Mouse (Mus musculus) erythroblast, embryonic 14.5 days (primary cell): ENCODE results near the gene Gm44805. TPM values are rescaled to one million over a fixed set of nuclear protein-coding genes. Genes with fewer than 3 reads are reported as not detected.

ENCODE experiments used
- H3K27me3 ChIP-seq: 2 replicates; pipeline ENCODE4 v1.6.1; 2012; ENCODE audit warnings: inconsistent platforms; ENCODE audit not compliant: control insufficient read depth
- H3K36me3 ChIP-seq: 2 replicates; pipeline ENCODE4 v1.6.1; 2012; ENCODE audit warnings: mild to moderate bottlenecking, inconsistent platforms; ENCODE audit not compliant: control insufficient read depth
- H3K4me1 ChIP-seq: 2 replicates; pipeline ENCODE4 v1.6.1; 2012; ENCODE audit warnings: inconsistent platforms; ENCODE audit not compliant: control insufficient read depth
- H3K4me3 ChIP-seq: replicated peaks from 2 replicates; pipeline ENCODE3; 2012; ENCODE audit warnings: moderate library complexity, mild to moderate bottlenecking, inconsistent platforms
- H3K9me3 ChIP-seq: 2 replicates; pipeline ENCODE4 v1.6.1; 2012; ENCODE audit warnings: low read length, inconsistent platforms, mixed read lengths; ENCODE audit not compliant: control insufficient read depth
- GATA1 ChIP-seq: IDR thresholded peaks from 2 replicates; pipeline ENCODE4 v1.6.1; 2012; ENCODE audit warnings: low read length, inconsistent platforms, mixed read lengths
- TAL1 ChIP-seq: IDR thresholded peaks from 3 replicates; pipeline ENCODE4 v1.6.1; 2012; ENCODE audit warnings: low read length, inconsistent platforms, mixed read lengths
- polyA plus RNA-seq: library from polyadenylated mRNA; stranded (reverse); fragments of >175 nt; gene quantifications from 2 replicates; pipeline ENCODE4 v1.2.3, GENCODE M21; 2012

The Gm44805 gene
- polyA plus RNA-seq, 1 experiment, result not detected

GRCm38 (mm10) chr7:19671511-19671910 lies 9.7 kb downstream of the Gm44805 start:
- Histone ChIP-seq H3K27me3 (no peaks in the 10 kb centered on the region), H3K4me1 (peaks cover 12% of the 10 kb centered on the region), H3K4me3 (no peak overlapping the region), H3K9me3 (no peaks in the 10 kb centered on the region), H3K36me3 (no peaks in the 10 kb centered on the region; the same call in 1 of the 2 replicates)
- no peak for TF ChIP-seq TAL1
- no peak for TF ChIP-seq GATA1

GRCm38 (mm10) chr7:19668947-19669721 lies 12.1 kb downstream of the Gm44805 start:
- no peaks in the 10 kb centered on the region for H3K27me3 ChIP-seq
- H3K4me1 ChIP-seq, result peaks cover 25% of the 10 kb centered on the region
- H3K9me3 ChIP-seq, result no peaks in the 10 kb centered on the region
- no peak overlapping the region for H3K4me3 ChIP-seq
- no peaks in the 10 kb centered on the region; the same call in 1 of the 2 replicates for H3K36me3 ChIP-seq
- TF ChIP-seq GATA1, result no peak
- TF ChIP-seq TAL1, result no peak

GRCm38 (mm10) chr7:19667434-19667833 lies 13.8 kb downstream of the Gm44805 start:
- Histone ChIP-seq H3K27me3 (no peaks in the 10 kb centered on the region), H3K36me3 (peaks cover 10% of the 10 kb centered on the region), H3K9me3 (no peaks in the 10 kb centered on the region), H3K4me1 (peaks cover 40% of the 10 kb centered on the region), H3K4me3 (no peak overlapping the region)
- TF ChIP-seq TAL1, result no peak
- TF ChIP-seq GATA1, result no peak

GRCm38 (mm10) chr7:19666750-19667149 lies 14.5 kb downstream of the Gm44805 start:
- H3K36me3 ChIP-seq, result peaks cover 17% of the 10 kb centered on the region
- no peaks in the 10 kb centered on the region for H3K27me3 ChIP-seq
- TF ChIP-seq GATA1, result no peak
- no peak for TF ChIP-seq TAL1
- no peak overlapping the region for H3K4me3 ChIP-seq
- peaks cover 46% of the 10 kb centered on the region for H3K4me1 ChIP-seq
- H3K9me3 ChIP-seq, result no peaks in the 10 kb centered on the region

- TF ChIP-seq GATA1 (no peak), TAL1 (no peak)
- H3K4me3 ChIP-seq, result peak within 1 kb of the TSS; percentile 93
- peaks cover 33% of the 10 kb centered on the region for H3K36me3 ChIP-seq
- peaks cover 52% of the 10 kb centered on the region for H3K4me1 ChIP-seq
- H3K27me3 ChIP-seq, result no peaks in the 10 kb centered on the region
- H3K9me3 ChIP-seq, result no peaks in the 10 kb centered on the region
Observed at GRCm38 (mm10) chr7:19664955-19665841, 16.0 kb downstream of the Gm44805 start, which contains the start of gene Clptm1. Clptm1 (minus strand) TSS chr7:19665033.

- H3K4me1 ChIP-seq, result peaks cover 49% of the 10 kb centered on the region
- peak overlapping the region; percentile 93 for H3K4me3 ChIP-seq
- TF ChIP-seq TAL1, result no peak
- TF ChIP-seq GATA1, result no peak
- peaks cover 40% of the 10 kb centered on the region for H3K36me3 ChIP-seq
- H3K27me3 ChIP-seq, result no peaks in the 10 kb centered on the region
- H3K9me3 ChIP-seq, result no peaks in the 10 kb centered on the region
Observed at GRCm38 (mm10) chr7:19664455-19664954, 16.7 kb downstream of the Gm44805 start.

- Histone ChIP-seq H3K4me1 (peaks cover 46% of the 10 kb centered on the region), H3K36me3 (peaks cover 44% of the 10 kb centered on the region), H3K27me3 (no peaks in the 10 kb centered on the region), H3K9me3 (no peaks in the 10 kb centered on the region), H3K4me3 (peak overlapping the region; percentile 93)
- TF ChIP-seq GATA1, result no peak
- TF ChIP-seq TAL1, result no peak
Observed at GRCm38 (mm10) chr7:19663940-19664339, 17.3 kb downstream of the Gm44805 start.

GRCm38 (mm10) chr7:19652614-19653013 lies 28.6 kb downstream of the Gm44805 start:
- TF ChIP-seq GATA1 (no peak), TAL1 (no peak)
- Histone ChIP-seq H3K36me3 (peaks cover 93% of the 10 kb centered on the region), H3K4me1 (peaks cover 30% of the 10 kb centered on the region)

More at GRCm38 (mm10) chr7:19652614-19653013, 28.6 kb downstream of the Gm44805 start:
- Histone ChIP-seq H3K4me3 (no peak overlapping the region), H3K27me3 (no peaks in the 10 kb centered on the region), H3K9me3 (no peaks in the 10 kb centered on the region)
